Mouse (Mus musculus) neural tube, embryonic 12.5 days (tissue): ENCODE measurements around the gene Vwa3b. TPM values are rescaled to one million over a fixed set of nuclear protein-coding genes. Genes with fewer than 3 reads are reported as not detected.

Experiments
- ATAC-seq: fragments of 200-750 bp; cut with Nextera tagmentation; 2 replicates; pipeline ENCODE4 v1.8.0; 2017; ENCODE audit warnings: low read depth, mild to moderate bottlenecking, moderate TSS enrichment, moderate library complexity; ENCODE audit not compliant: low FRiP score
- H3K27ac ChIP-seq: fragments of 300-500 bp; sonication (generic); 2 replicates; pipeline ENCODE4 v1.5.1; 2016
- H3K27me3 ChIP-seq: fragments of 300-500 bp; sonication (generic); replicated peaks from 2 replicates; pipeline ENCODE4 v1.6.1; 2016; ENCODE audit warnings: mild to moderate bottlenecking
- H3K36me3 ChIP-seq: fragments of 300-500 bp; sonication (generic); 2 replicates; pipeline ENCODE4 v1.6.1; 2016; ENCODE audit warnings: mild to moderate bottlenecking
- H3K4me1 ChIP-seq: fragments of 300-500 bp; sonication (generic); 2 replicates; pipeline ENCODE4 v1.6.1; 2016
- H3K4me2 ChIP-seq: fragments of 300-500 bp; sonication (generic); replicated peaks from 2 replicates; pipeline ENCODE4 v1.6.1; 2016; ENCODE audit warnings: mild to moderate bottlenecking
- H3K4me3 ChIP-seq: fragments of 300-500 bp; sonication (generic); 2 replicates; pipeline ENCODE4 v1.5.1; 2016
- H3K9ac ChIP-seq: fragments of 300-500 bp; sonication (generic); 2 replicates; pipeline ENCODE4 v1.6.1; 2016; ENCODE audit warnings: mild to moderate bottlenecking
- H3K9me3 ChIP-seq: fragments of 300-500 bp; sonication (generic); 2 replicates; pipeline ENCODE4 v1.6.1; 2016; ENCODE audit warnings: mild to moderate bottlenecking
- WGBS: fragments of 180-500 bp; shearing (Covaris S2); methylation state at CpG from one replicate; pipeline ENCODE4 v1.1.7; 2016; 5-methylcytosine and 5-hydroxymethylcytosine counted together
- polyA plus RNA-seq: library from polyadenylated mRNA; unstranded; fragments of >200 nt; fragmentation: Nextera tagmentation; extraction: Ambion mirVana; gene quantifications from 2 replicates; pipeline ENCODE4 v1.2.1, GENCODE M21; 2016

Gene Vwa3b
- polyA plus RNA-seq, 1 experiment from 2014 or later: 0.27 TPM

DNA sequence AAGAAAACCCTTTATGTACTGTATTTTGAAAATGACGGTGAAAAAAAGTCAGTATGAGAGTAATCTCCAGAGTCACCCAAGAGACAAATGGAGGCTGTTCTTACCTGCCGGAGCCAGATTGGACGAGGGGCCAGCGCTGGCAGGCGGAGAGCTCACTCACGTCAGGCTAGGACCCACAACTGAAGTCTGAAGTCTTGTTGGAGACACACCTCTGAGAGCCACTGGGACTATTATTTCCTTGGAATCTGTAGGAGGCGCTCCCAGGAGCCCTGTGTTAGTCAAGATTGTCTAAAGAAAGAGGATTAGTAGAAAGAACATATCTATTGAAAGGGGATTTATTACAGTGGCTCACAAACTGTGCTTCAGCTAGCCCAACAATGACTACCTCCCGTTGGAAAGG is 16.4 kb downstream of the Vwa3b start:
- Histone ChIP-seq H3K4me3 (no peak overlapping the region), H3K27ac (no peak overlapping the region), H3K9me3 (0 out of 2 replicates have a peak, but pooled peaks cover 3% of the 10 kb centered on the region), H3K27me3 (no peaks in the 10 kb centered on the region), H3K4me1 (no peaks in the 10 kb centered on the region), H3K4me2 (no peak overlapping the region), H3K36me3 (no peaks in the 10 kb centered on the region), H3K9ac (no peak overlapping the region)
- WGBS: 88% methylated on average over 8 of the region's 8 CpGs
- ATAC-seq: no peak

DNA sequence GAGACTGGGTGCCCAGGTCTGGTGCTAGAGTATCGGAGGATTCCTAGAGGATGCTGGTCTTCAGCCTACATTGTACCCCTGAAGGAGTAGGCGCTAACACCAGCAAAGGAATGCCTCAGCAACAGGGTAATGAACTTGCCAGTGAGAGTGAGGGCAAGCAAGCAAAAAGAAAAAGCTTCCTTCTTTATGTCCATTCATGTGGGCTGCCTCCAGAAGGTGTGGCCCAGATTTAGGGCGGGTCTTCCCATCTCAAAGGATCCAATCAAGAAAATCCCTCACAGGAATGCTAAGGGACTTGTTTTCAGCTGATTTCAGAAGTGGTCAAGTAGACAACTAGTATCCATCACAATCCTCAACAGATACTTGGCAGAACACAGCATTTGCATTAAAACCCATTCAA is 16.8 kb downstream of the Vwa3b start:
- Histone ChIP-seq H3K27ac (no peak overlapping the region), H3K36me3 (no peaks in the 10 kb centered on the region), H3K4me3 (no peak overlapping the region), H3K4me2 (no peak overlapping the region), H3K27me3 (no peaks in the 10 kb centered on the region), H3K9me3 (0 out of 2 replicates have a peak, but pooled peaks cover 4% of the 10 kb centered on the region), H3K9ac (no peak overlapping the region), H3K4me1 (no peaks in the 10 kb centered on the region)
- 91% methylated on average over 3 of the region's 3 CpGs for WGBS
- ATAC-seq: no peak

DNA sequence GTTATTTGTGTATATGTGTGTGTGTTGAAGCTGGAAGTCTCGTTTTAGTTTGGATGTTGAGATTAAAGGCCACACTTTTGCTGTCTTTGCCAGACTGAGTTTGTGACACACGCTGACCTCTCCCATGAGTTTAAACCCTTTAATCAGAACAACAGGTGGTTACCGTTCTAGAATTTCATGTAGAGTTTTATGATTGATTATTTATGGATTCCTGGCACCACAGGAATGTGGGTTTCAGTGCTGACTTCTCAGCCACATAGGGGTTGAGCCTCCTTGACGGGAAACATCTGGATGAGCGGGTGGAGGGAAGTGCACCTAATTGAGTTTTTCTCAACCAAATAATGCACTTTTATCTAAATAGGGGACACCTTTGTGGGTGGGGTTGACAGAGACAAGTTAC is 19.1 kb downstream of the Vwa3b start:
- Histone ChIP-seq H3K9me3 (0 out of 2 replicates have a peak, but pooled peaks cover 4% of the 10 kb centered on the region), H3K9ac (no peak overlapping the region), H3K36me3 (no peaks in the 10 kb centered on the region), H3K4me1 (no peaks in the 10 kb centered on the region), H3K4me3 (no peak overlapping the region), H3K27ac (no peak overlapping the region), H3K27me3 (no peaks in the 10 kb centered on the region), H3K4me2 (no peak overlapping the region)
- no peak for ATAC-seq
- 80% methylated on average over 5 of the region's 5 CpGs for WGBS

DNA sequence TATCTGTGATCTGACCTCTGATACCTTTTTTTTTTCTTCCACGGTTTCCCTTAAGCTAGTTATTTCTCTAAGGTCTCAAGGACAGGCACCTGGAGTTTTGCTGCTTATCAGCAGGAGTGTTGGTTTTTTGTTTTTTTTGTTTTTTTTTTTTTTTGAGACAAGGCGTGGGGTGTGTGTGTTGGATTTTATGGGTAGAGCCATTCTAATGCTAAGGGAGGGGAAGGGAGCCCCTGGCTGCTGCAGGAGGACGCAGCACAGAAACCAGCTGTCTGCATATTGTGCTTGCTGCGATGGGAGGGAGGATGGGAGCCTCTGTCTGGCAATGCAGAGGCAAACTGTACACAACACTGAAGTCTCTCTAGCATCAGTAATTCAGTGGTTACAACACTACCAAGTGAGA is 22.8 kb downstream of the Vwa3b start:
- Histone ChIP-seq H3K4me1 (no peaks in the 10 kb centered on the region), H3K36me3 (no peaks in the 10 kb centered on the region), H3K9me3 (0 out of 2 replicates have a peak, but pooled peaks cover 4% of the 10 kb centered on the region), H3K27ac (no peak overlapping the region), H3K4me3 (no peak overlapping the region), H3K4me2 (no peak overlapping the region), H3K27me3 (no peaks in the 10 kb centered on the region), H3K9ac (no peak overlapping the region)
- no peak for ATAC-seq
- WGBS: 36% methylated on average over 4 of the region's 4 CpGs

DNA sequence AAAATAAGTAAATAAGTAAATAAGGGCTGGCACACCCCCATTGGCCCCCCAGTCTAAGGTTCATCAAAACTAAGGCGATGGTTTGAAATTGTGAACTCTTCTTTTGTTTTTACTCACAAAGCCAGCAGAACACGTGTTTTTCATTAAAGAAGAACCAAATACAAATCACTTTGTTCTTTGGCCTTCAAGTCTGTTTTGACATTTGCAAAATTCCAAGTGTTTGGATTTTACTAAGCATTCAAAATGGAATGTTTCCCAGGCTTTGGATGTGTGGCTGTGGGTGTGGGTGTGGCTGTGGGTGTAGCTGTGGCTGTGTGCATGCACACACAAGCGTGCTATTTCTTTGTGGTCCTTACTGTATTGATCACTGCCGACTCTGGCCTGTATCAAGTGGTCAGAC is 27.3 kb downstream of the Vwa3b start:
- Histone ChIP-seq H3K4me1 (no peaks in the 10 kb centered on the region), H3K27ac (no peak overlapping the region), H3K4me3 (no peak overlapping the region), H3K9ac (no peak overlapping the region), H3K4me2 (no peak overlapping the region), H3K9me3 (no peaks in the 10 kb centered on the region), H3K36me3 (no peaks in the 10 kb centered on the region), H3K27me3 (no peaks in the 10 kb centered on the region)
- WGBS: 84% methylated on average over 4 of the region's 4 CpGs
- no peak for ATAC-seq

DNA sequence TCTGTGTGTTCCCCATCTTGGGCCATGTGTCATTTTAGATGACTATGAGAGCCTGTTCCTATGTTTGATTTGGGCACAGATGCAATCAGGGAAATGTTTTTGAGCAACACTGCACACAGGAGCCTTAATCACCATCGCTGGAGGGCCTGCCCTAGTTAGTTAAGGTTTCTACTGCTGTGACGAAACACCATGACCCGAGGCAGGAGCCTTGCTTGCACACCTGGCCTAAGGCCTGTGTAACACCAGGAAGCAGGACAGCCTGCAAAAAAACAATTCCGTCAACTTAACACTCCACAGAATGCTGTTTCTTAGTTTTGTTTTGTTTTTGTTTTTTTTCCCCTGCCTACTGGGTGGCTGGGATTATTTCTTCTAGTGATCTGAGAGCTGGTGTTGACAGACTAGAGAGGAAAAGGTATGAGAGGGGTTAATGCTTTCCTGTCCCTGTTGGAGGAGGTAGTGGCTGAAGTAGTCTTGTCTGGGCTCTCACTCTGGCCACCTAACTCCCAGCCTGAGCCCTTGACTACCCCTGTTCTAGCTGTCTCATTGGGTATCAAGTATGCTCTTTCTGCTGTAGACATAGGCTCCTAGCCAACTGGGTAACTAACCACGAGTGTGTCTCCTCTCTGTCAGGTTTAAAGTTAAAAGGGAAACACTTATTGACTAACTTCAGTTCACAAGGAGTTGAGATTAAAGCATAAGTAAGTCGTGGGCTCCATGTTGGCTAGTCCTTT is 30.6 kb downstream of the Vwa3b start:
- Histone ChIP-seq H3K9ac (no peak overlapping the region), H3K4me3 (no peak overlapping the region), H3K4me2 (no peak overlapping the region), H3K36me3 (no peaks in the 10 kb centered on the region), H3K27ac (no peak overlapping the region), H3K27me3 (no peaks in the 10 kb centered on the region), H3K4me1 (no peaks in the 10 kb centered on the region), H3K9me3 (no peaks in the 10 kb centered on the region)
- no peak for ATAC-seq
- 81% methylated on average over 6 of the region's 6 CpGs for WGBS

DNA sequence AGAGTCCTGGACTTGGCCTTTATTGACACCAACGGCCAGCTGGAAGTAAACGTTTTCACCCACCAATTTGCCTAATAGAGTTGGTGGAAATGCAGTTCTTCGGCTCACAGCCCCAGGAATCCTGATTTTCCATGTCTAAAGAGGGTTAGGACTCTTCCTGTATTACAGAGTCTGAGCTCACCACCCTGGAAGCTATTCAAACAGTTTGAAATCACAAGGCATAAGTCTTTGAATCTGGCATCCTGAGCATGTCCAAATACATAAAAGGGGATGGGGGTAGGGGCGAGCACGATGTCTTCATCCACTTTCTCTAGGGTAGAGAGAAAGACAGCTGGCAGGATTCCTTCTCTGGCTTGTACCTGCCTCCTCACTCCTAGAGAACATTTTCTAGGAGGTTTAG is 34.5 kb downstream of the Vwa3b start:
- Histone ChIP-seq H3K27me3 (no peaks in the 10 kb centered on the region), H3K4me1 (no peaks in the 10 kb centered on the region), H3K36me3 (no peaks in the 10 kb centered on the region), H3K4me3 (no peak overlapping the region), H3K9me3 (no peaks in the 10 kb centered on the region), H3K4me2 (no peak overlapping the region), H3K9ac (no peak overlapping the region), H3K27ac (no peak overlapping the region)
- WGBS: 79% methylated on average over 5 of the region's 5 CpGs
- ATAC-seq: no peak

DNA sequence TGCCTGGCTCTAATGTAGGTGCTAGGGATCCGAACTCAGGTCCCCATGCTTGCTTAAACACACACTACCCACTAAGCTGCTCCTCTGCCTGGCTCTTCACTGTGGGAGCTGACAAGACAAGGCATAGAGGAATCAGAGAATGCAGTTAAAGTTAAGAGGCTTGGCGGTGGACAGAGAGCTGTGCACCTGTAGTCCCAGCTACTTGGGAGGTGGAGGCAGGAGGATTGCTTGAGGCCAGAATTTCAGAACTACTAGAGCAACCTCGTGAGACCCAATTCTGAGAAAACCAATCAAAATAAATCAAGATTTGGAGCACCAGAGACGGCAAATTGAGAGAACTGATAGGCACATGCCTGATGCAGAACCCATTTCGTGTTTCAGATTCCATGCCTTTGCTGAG is 36.7 kb downstream of the Vwa3b start:
- no peak overlapping the region for H3K4me2 ChIP-seq
- no peak overlapping the region for H3K27ac ChIP-seq
- no peak overlapping the region for H3K4me3 ChIP-seq
- WGBS: 86% methylated on average over 5 of the region's 5 CpGs
- H3K4me1 ChIP-seq: no peaks in the 10 kb centered on the region
- H3K27me3 ChIP-seq: no peaks in the 10 kb centered on the region
- no peak overlapping the region for H3K9ac ChIP-seq
- H3K9me3 ChIP-seq: no peaks in the 10 kb centered on the region
- no peak for ATAC-seq
- H3K36me3 ChIP-seq: no peaks in the 10 kb centered on the region

DNA sequence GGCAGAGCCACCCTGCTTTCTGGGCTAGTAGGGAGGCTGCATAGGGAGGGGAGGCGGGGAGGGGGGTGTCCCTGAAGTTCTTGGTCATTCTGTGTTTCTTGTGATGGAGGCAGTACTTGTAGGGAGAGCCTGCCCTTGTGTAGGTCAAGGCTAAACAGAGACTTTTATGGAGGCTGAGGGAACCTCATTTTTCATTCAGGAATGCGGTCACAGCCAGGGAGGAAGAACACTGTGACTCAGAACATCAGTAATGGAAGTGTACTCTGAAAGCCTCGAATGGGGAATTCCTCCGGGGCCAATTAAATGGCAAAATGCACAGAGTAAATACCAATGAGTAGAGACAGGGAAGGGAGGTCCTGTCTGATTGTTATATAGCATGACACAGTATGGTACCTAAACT is 37.4 kb downstream of the Vwa3b start:
- Histone ChIP-seq H3K4me1 (no peaks in the 10 kb centered on the region), H3K9me3 (no peaks in the 10 kb centered on the region), H3K9ac (no peak overlapping the region), H3K27ac (no peak overlapping the region), H3K27me3 (no peaks in the 10 kb centered on the region), H3K4me2 (no peak overlapping the region), H3K36me3 (no peaks in the 10 kb centered on the region), H3K4me3 (no peak overlapping the region)
- WGBS: 61% methylated on average over 4 of the region's 4 CpGs
- ATAC-seq: no peak

DNA sequence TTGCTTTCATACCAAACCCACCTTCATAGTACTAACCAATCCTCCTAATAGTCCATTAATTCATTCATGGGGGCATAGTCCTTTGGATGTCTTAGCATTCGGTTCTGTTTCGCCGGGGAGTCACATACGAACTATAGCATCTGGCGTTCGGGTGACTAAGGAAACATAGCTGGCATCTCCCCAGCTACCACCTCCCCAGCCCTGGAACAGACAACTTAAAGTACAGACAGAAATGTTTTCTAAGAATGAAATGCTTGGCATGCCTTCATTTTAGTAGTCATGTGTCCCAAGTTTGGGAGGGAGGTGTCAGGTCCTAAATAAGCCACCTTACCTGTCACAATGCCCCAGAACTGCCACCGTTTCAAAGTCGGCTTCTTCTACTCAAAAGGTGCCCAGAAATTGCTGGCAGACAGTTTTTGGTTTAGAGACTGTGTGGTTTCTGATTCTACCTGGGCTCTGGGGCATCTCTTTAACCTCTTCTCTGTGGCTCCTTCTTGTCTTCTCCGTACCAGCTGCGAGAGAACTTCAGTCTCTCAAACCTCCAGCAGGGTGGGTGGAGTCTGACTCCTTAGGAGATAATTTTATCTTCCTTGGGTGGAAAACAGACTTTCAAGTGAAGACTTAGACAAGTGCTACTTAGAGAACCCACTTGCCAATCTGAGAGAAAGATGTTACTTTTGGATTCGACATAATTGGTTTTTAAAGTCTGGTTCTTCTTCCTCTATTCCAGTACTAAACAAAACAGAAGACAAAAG is 39.4 kb downstream of the Vwa3b start:
- 88% methylated on average over 11 of the region's 11 CpGs for WGBS
- no peak for ATAC-seq

DNA sequence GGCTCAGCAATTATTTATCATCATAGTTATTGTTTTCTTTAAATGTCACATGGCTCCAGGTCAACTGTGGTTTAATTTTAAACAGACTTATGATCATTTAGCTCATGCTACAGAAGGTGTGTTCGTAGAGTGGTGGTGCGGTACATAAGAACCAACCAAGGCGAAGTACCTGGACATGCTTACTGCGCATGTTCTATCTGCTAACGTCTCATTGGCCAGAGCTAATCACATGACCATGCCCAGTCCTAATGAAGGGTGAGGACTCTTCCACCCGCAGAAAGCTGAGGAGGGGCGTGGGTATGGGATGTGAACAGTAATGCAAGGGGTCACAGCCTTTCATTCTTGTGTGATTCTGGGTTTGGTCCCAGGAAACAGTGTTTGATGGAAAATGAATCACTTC is 49.4 kb downstream of the Vwa3b start:
- 93% methylated on average over 7 of the region's 7 CpGs for WGBS
- ATAC-seq: no peak
- H3K4me1 ChIP-seq: no peaks in the 10 kb centered on the region
- no peak overlapping the region for H3K27ac ChIP-seq
- H3K4me3 ChIP-seq: no peak overlapping the region
- no peaks in the 10 kb centered on the region for H3K27me3 ChIP-seq
- no peak overlapping the region for H3K4me2 ChIP-seq
- no peak overlapping the region for H3K9ac ChIP-seq
- no peaks in the 10 kb centered on the region for H3K9me3 ChIP-seq
- H3K36me3 ChIP-seq: no peaks in the 10 kb centered on the region

More for the DNA sequence above, 39.4 kb downstream of the Vwa3b start:
- Histone ChIP-seq H3K4me3 (no peak overlapping the region), H3K9ac (no peak overlapping the region), H3K4me1 (no peaks in the 10 kb centered on the region), H3K36me3 (no peaks in the 10 kb centered on the region), H3K4me2 (no peak overlapping the region), H3K27ac (no peak overlapping the region), H3K27me3 (no peaks in the 10 kb centered on the region), H3K9me3 (no peaks in the 10 kb centered on the region)

DNA sequence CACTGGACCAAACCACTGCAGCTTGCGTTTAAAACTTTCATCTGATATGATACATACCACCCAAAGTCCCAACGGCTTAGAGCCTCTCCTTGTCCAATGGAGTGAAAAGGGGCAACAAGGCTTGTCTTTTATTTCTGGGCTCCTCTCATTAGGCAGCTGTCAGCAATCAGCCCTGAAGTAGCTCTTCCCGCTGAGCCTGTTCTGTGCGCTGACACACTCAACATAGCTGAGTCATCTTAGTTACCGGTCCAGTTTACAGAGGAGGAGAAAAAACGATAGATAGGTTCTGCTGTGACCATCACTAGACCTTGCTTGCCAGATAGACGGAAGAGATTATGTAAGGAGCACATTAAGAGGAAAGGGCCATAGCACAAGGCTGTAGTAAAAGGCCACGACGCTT is 50.9 kb downstream of the Vwa3b start:
- Histone ChIP-seq H3K9ac (no peak overlapping the region), H3K27me3 (no peaks in the 10 kb centered on the region), H3K36me3 (no peaks in the 10 kb centered on the region), H3K4me3 (no peak overlapping the region), H3K4me2 (no peak overlapping the region), H3K27ac (no peak overlapping the region), H3K4me1 (peaks cover 7% of the 10 kb centered on the region; the same call in 1 of the 2 replicates), H3K9me3 (no peaks in the 10 kb centered on the region)
- ATAC-seq: no peak
- WGBS: 92% methylated on average over 9 of the region's 9 CpGs
